Mouse (Mus musculus) cortical plate, adult 2 months (tissue): ENCODE results near the gene Efcab9.

Experiments used
- CTCF ChIP-seq: fragments of 200-500 bp; IDR thresholded peaks from 2 replicates; pipeline ENCODE4 v1.5.1; 2011; ENCODE audit warnings: mild to moderate bottlenecking, control low read depth, low read length; ENCODE audit not compliant: insufficient read depth; ENCODE audit errors: extremely low read depth
- POLR2A ChIP-seq: fragments of 200-500 bp; IDR thresholded peaks from 2 replicates; pipeline ENCODE4 v1.6.1; 2011; ENCODE audit warnings: mild to moderate bottlenecking, low read length, control low read depth; ENCODE audit not compliant: insufficient read depth; ENCODE audit errors: extremely low read depth

GRCm38 (mm10) chr11:32554141-32555091, 22.5 kb upstream of the Efcab9 start:
- no peak for TF ChIP-seq CTCF
- no peak for TF ChIP-seq POLR2A
